Mouse (Mus musculus) brown adipose tissue, adult 24 weeks (tissue): ENCODE results near the gene Arl16. TPM values are rescaled to one million over a fixed set of nuclear protein-coding genes. Genes with fewer than 3 reads are reported as not detected.
A peak's percentile ranks its signal among the peaks of the same experiment; 100 is the strongest.

Source experiments
- H3K27ac ChIP-seq: fragments of 200-500 bp; replicated peaks from 2 replicates; pipeline ENCODE4 v1.5.1; 2012; ENCODE audit warnings: low read depth, mild to moderate bottlenecking, low read length
- H3K4me1 ChIP-seq: fragments of 200-500 bp; 2 replicates; pipeline ENCODE4 v1.6.1; 2012; ENCODE audit warnings: low read length, mixed read lengths; ENCODE audit not compliant: control insufficient read depth, insufficient read depth, insufficient read length
- H3K4me3 ChIP-seq: fragments of 200-500 bp; 2 replicates; pipeline ENCODE4 v1.5.1; 2012; ENCODE audit warnings: low read depth, mild to moderate bottlenecking, low read length, moderate library complexity; ENCODE audit not compliant: insufficient read depth
- polyA plus RNA-seq: library from polyadenylated mRNA; stranded (reverse); fragments of >200 nt; gene quantifications from 2 replicates; pipeline ENCODE4 v1.2.4, GENCODE M21; 2012; ENCODE audit not compliant: missing spikeins, insufficient read depth, insufficient read length

Arl16 gene
- polyA plus RNA-seq, 1 experiment, result 11.4 TPM

DNA sequence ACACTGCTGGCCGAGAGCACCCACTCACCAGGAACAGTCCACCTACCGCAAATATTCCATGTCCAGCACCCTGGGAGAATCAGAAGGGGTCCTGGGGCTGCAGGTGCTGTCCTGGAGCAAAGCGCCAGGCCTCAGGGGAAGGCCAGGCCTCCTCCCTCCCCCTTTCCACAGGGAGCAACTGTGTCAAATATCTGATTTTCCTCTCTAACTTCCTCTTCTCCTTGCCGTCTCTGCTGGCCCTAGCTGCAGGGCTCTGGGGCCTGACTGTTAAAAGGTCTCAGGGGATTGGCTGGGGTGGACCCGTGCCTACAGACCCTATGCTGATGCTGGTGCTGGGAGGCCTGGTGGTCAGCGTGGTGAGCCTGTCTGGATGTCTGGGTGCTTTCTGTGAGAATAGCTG, 23.3 kb downstream of the Arl16 start:
- Histone ChIP-seq H3K4me1 (no peaks in the 10 kb centered on the region), H3K4me3 (no peak overlapping the region), H3K27ac (no peak overlapping the region)

DNA sequence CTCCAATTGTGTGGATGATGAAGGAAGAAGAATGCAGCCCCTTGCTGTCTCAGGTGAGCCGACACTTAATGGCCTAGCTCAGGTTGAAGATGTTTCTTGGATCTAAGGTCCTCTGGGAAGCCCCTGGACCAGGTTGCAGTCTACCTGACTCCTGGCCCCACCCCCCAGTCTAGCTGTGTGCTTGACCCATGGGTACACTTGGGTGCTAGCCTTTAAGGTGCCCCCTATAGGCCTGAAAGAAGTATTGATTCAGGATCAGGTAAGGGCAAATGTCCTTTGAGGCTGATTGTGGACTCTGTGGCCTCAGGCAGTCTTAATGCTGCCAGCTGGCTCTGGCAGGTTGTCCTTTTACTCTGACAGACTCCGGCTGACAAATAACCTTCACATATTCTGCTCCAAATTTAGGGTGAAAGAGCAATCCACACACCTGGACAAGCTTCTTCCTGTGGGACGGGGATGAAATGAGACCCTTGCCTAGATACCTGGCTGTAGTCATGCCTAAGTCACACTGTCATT, 24.6 kb downstream of the Arl16 start:
- H3K27ac ChIP-seq, result no peak overlapping the region
- H3K4me1 ChIP-seq, result no peaks in the 10 kb centered on the region
- no peak overlapping the region for H3K4me3 ChIP-seq

DNA sequence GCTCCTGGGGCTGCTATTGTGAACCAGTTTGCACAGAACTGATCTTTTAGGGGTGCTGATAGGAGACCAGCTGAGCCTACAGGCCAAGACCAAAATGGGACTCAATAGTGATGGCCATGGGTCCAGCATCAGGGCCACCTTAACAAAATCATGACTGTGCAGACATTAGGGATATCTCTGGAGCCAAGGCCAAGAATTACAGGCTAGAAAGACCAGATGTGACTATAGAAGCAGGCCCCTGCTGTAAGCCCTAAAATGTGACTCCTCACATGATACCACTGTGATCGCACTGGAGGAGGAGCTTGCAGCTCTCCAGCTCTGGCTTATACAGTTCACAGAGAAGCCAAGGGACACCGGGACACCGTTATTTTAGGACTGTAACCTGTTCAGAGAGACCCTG, 25.1 kb downstream of the Arl16 start, which contains the start of gene Tspan10:
Tspan10 (plus strand) TSS at position 301 of the 400 bp plus-strand sequence.
- Histone ChIP-seq H3K4me1 (no peaks in the 10 kb centered on the region), H3K4me3 (no peak within 1 kb of the TSS), H3K27ac (no peak within 1 kb of the TSS)

DNA sequence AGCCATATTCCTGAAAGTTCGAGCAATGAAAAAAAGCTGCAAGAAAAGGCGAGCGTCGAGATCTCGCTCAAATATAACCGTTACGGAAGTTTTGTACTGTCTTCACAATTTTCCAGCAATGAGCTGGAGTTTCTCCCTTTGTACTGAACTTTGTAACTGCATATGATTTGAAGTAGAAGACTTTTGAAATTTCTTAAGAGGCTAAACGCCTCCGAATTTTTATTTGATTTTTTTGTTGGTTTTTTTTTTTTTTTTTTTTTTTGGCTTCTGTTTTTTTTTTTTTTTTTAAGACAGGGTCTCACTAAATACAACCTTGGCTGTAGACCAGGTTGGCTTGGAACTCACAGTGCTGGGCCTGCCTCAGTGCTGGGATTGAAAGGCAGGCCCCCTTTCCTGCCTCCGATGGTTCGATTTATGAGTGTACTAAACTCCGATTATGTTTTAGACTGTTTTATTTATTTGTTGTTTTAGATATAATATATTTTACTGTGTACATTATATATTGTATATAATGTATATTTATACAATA, 29.5 kb downstream of the Arl16 start:
- peaks cover 6% of the 10 kb centered on the region; the same call in 1 of the 2 replicates for H3K4me1 ChIP-seq
- peak overlapping the region; percentile 85 for H3K4me3 ChIP-seq
- H3K27ac ChIP-seq, result no peak overlapping the region

DNA sequence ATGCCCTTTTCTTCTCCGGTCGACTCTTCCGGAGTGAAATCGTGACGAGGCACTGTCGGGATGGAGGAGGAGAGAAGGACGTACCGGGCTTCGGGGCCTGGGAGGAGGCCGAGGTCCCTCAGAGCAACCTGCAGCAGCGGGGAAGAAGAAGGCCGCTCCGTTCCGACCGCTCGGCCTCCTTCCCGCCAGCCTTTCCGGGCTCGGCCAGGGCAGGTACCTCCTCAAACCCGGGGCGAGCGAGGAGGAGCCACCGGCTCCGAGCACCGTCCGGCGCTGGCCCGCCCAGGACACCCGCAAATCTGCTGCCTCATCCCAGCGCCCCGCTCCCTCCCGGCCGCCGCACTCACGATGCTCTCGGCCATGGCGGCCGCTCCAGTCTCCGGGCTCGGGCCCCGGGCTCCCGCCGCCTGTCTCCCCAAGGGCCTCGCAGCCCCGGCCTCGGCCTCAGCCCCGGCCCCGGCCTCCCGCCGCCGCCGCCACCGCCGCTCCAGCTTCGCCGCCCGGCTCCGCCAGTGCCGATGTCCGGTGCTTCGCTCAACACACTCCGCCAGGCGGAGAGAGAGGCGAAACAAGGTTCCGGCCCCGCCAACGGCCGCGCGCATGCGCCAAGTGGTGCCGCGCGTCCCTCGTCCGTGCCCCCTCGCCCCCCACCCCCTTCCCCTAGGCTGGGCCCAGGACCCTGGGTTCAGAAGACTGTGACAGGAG, 30.1 kb downstream of the Arl16 start, which contains the start of gene Nploc4:
Nploc4 (minus strand) TSS at position 557 of the 705 bp plus-strand sequence.
- Histone ChIP-seq H3K27ac (peak within 1 kb of the TSS; percentile 68), H3K4me3 (peak within 1 kb of the TSS; percentile 85), H3K4me1 (peaks cover 6% of the 10 kb centered on the region; the same call in 1 of the 2 replicates)

DNA sequence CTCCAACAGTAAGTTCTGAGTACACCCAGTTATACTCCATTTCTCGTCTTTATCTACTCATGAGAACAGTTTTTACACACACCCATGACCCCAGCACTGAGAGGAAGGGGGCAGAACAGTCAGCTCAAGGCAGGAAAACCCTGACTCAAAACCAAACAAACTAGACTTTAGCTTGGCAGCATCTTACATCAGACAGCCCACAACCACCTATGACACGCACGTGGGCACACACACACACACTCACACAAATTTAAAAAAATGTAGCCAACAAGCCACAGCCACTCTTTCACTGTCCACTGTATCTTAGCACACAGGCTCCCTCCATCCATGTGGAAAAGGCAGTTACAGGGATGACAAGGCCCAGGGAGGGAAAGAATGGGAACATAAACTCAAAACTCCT, 40.7 kb downstream of the Arl16 start:
- H3K27ac ChIP-seq, result no peak overlapping the region
- no peak overlapping the region for H3K4me3 ChIP-seq
- H3K4me1 ChIP-seq, result no peaks in the 10 kb centered on the region

DNA sequence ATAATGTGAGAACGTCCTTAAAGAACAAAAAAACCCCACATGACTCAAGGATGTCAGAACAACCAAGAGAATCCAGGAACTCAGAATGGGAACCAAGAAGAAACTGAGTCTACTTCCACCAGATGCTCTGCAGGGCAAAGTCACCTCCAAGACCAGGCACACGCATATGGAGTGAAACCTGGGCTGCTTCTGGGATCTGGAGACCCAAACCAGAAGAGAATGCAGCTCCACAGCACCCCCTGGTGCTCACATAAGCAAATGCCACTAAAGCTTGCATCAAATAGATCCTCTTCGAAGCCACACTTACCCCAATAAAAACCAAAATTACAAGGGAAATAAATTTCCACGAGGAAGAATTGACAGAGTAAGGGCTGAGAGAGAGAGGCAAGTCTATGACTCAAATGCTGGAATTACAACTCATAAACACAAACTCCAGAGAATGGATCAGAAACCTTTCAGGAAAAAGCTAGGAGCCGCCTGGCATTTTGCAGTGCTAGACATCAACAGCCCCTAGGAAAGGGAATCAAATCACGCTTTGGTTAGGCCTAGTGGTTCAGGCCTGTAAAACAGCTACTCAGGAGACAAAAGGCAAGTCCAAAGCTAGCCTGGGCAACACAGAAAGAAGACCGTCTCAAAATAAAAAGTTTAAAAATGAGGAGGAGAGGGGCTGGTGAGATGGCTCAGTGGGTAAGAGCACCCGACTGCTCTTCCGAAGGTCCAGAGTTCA, 43.7 kb downstream of the Arl16 start:
- Histone ChIP-seq H3K4me1 (no peaks in the 10 kb centered on the region), H3K4me3 (no peak overlapping the region), H3K27ac (no peak overlapping the region)

DNA sequence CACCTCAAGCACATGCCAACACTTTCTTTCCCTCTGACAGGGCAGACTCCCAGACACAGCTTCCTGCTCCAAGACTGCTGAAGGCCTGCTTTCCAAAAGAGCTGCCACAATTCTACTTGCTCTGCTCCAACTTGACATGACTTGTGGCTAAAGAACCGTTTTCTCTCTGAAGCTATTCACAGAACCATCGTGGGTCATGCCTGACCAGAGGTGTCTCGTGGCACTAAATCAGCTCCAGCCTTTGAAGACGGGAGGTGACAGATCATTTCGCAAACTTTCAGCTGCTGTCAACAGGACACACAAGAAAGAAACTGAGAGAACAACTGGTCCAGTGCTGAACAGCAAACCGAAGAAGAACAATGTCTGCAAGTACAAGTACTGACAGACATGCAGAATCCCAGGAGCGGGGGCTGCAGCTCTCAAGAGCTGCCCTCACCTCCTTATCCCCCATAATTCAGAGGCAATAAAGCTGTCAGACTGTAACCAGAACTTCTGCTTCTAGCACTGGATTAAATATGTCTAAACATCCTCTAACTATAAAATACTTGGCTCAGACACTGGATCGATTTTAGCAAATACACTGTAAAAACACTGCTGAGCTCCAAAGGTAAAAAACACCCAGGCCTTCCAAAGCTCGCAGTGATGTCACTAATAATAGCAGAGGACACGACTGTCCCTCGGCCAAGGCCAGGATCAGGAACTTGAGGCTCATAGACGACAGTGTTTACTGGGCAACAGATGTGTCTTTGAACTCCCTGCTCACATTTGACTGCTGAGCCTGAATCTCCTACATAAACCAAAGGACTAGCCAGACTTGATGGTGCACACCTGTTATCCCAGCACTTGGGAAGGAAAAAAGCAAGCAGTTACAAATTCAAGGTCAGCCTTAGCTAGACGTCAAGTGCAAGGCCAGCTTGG, 44.5 kb downstream of the Arl16 start:
- Histone ChIP-seq H3K27ac (no peak overlapping the region), H3K4me3 (no peak overlapping the region), H3K4me1 (no peaks in the 10 kb centered on the region)

DNA sequence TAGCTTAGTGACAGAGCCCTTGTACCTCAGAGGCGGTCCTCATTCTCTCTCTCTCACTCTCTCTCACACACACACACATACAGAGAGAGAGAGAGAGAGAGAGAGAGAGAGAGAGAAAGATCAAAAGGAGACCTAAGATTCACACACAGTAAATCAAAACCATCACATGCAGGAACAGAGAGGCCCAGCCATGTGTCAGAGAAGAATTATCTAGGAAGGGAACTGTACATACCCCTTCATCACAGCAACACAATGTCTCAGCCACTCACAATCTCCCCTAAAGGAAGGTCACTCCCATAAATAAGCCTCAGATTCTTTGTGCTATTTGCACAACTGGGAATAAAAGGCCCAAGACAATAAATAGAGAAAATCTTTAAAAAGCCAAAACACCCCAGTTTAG, 48.8 kb downstream of the Arl16 start:
- Histone ChIP-seq H3K27ac (no peak overlapping the region), H3K4me1 (no peaks in the 10 kb centered on the region), H3K4me3 (no peak overlapping the region)

DNA sequence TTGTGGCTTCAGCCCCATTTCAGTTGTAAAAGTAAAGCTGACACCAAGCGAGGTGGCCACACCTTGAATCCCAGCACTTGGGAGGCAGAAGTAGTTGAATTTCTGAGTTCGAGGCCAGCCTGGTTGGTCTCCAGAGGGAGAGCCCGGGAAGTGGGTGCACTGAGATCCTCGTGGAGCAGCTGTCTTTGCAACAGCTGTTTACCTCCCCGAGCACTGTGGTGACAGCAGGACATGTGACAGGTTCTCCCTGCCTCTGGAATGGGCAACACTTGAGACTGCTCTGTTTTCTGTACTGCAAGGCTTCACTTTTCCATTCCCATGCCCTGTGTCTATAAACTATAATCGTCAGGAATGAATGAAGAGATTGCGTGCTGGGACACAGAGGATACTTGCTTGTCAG, 49.6 kb downstream of the Arl16 start:
- Histone ChIP-seq H3K27ac (no peak overlapping the region), H3K4me1 (no peaks in the 10 kb centered on the region), H3K4me3 (no peak overlapping the region)

Other genes with a start within 250 kb of the Arl16 start
- gene Bahcc1, start 234.7 kb downstream of the Arl16 start, polyA plus RNA-seq, result 5.7 and 5.9 TPM in 2 replicates
- gene Actg1, start 119.1 kb downstream of the Arl16 start, polyA plus RNA-seq, result 325 and 418 TPM in 2 replicates
- gene Fscn2, start 106.1 kb downstream of the Arl16 start, polyA plus RNA-seq, result not detected in 2 replicates
- gene Faap100, start 88.8 kb downstream of the Arl16 start, polyA plus RNA-seq, result 6.2 and 7.3 TPM in 2 replicates
- gene Nploc4, start 29.9 kb downstream of the Arl16 start, polyA plus RNA-seq, result 27.2 and 35.9 TPM in 2 replicates
- gene Tspan10, start 25.0 kb downstream of the Arl16 start, polyA plus RNA-seq, result not detected in 2 replicates
- gene Pde6g, start 14.1 kb downstream of the Arl16 start, polyA plus RNA-seq, result not detected in 2 replicates
- 58.7 and 70.2 TPM in 2 replicates for gene Oxld1, start 9.5 kb downstream of the Arl16 start, polyA plus RNA-seq
- gene Ccdc137, start 9.5 kb downstream of the Arl16 start, polyA plus RNA-seq, result 5.7 and 8.6 TPM in 2 replicates
- 278 and 304 TPM in 2 replicates for gene Mrpl12, start 17.0 kb upstream of the Arl16 start, polyA plus RNA-seq
- 32.9 and 33.9 TPM in 2 replicates for gene Slc25a10, start 24.2 kb upstream of the Arl16 start, polyA plus RNA-seq
- gene Gcgr, start 63.1 kb upstream of the Arl16 start, polyA plus RNA-seq, result not detected in 2 replicates
- 24.6 and 28.0 TPM in 2 replicates for gene Mcrip1, start 82.1 kb upstream of the Arl16 start, polyA plus RNA-seq
- gene Ppp1r27, start 83.5 kb upstream of the Arl16 start, polyA plus RNA-seq, result 4.1 and 5.5 TPM in 2 replicates
- 95.0 and 97.3 TPM in 2 replicates for gene P4hb, start 105.6 kb upstream of the Arl16 start, polyA plus RNA-seq
- gene Arhgdia, start 114.0 kb upstream of the Arl16 start, polyA plus RNA-seq, result 117 and 146 TPM in 2 replicates
- gene Alyref, start 130.8 kb upstream of the Arl16 start, polyA plus RNA-seq, result 49.2 and 58.8 TPM in 2 replicates
- 54.9 and 59.1 TPM in 2 replicates for gene Anapc11, start 130.8 kb upstream of the Arl16 start, polyA plus RNA-seq
- not detected in 2 replicates for gene Npb, start 140.9 kb upstream of the Arl16 start, polyA plus RNA-seq
- 104 and 131 TPM in 2 replicates for gene Pcyt2, start 150.3 kb upstream of the Arl16 start, polyA plus RNA-seq
- 5.8 and 10.5 TPM in 2 replicates for gene Sirt7, start 157.6 kb upstream of the Arl16 start, polyA plus RNA-seq
- 10.4 and 13.3 TPM in 2 replicates for gene Mafg, start 166.0 kb upstream of the Arl16 start, polyA plus RNA-seq
- gene Pycr1, start 176.2 kb upstream of the Arl16 start, polyA plus RNA-seq, result 1.0 and 1.3 TPM in 2 replicates
- gene Myadml2, start 180.6 kb upstream of the Arl16 start, polyA plus RNA-seq, result 2.7 and 3.8 TPM in 2 replicates
- not detected in 2 replicates for gene Notum, start 193.6 kb upstream of the Arl16 start, polyA plus RNA-seq
- gene Aspscr1, start 205.4 kb upstream of the Arl16 start, polyA plus RNA-seq, result 33.3 and 33.7 TPM in 2 replicates
- 66.6 and 68.4 TPM in 2 replicates for gene Cenpx, start 246.1 kb upstream of the Arl16 start, polyA plus RNA-seq
- 3.0 and 6.2 TPM in 2 replicates for gene Lrrc45, start 246.3 kb upstream of the Arl16 start, polyA plus RNA-seq